ENCODE assay signal across 16 mouse cellular contexts in the genomic region with DNA sequence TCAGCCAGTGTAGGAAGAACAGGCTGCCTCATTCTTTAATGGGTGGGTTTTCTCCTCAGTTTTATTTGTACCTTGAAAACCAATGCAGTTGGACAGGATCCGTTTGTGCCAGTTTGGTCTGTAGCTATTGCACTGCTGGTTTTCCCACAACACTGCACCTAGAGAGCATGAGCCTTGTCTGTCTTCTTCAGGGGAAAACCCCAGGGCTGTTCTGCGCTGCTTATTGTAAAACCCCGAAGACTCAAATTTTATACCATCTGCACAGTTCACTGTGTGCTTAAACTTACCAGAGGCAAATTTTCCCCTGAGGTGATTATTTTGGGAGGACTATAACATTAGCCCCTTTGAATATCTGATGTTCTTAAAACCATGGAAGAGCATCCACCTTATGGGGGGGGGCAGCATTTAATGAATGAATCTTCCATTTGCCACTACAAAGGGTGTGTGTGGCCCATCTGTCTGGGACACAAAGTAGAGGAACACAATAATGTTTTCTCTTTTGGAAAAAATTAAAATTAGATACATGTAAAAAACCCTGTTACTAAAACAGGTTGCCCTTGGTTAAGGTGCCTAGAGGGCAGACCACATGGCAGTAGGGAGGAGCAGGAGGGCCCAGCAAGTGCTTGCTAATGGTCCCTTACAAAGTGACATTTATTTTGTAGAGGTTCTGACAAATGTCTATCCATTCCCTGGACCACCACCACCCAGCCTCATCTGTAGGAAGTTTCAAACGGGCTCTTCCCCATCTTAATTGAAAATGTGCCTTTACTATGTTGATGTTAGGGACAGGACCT.
"Had no signal": no experiment of that assay in that cellular context is flagged by ENCODE, and none has a peak within 500 bp of the region (broad histone marks: within the 10 kb centered on the region; RNA-seq: fewer than 3 reads in every experiment).

No protein-coding gene starts in this region.

- DNase-seq: kidney, postnatal 10 days; kidney, postnatal 36 days; layer of hippocampus, adult 9-11 months; liver; lung, adult 18-20 months; lung, postnatal 10 days; lung, postnatal 36 days; thymus, adult 18-20 months; thymus, postnatal 36 days had no signal

- ATAC-seq: liver, embryonic 12.5 days had no signal

- H3K4me3 ChIP-seq: kidney, embryonic 15.5 days; limb, embryonic 10.5 days; limb, embryonic 13.5 days; liver, embryonic 12.5 days; liver, embryonic 15.5 days; lung, embryonic 15.5 days; megakaryocyte, embryonic 14.5 days had no signal

- H3K27ac ChIP-seq: limb, embryonic 10.5 days; limb, embryonic 13.5 days; liver, embryonic 12.5 days; liver, embryonic 15.5 days; lung, embryonic 15.5 days had no signal
